Mouse (Mus musculus): ENCODE results near the gene Ccdc170. TPM values are rescaled to one million over a fixed set of nuclear protein-coding genes. Genes with fewer than 3 reads are reported as not detected.
"Not testable (repeated sequence)": the region's sequence is repeated elsewhere in the genome, so short reads cannot be mapped to it uniquely, and the experiment has no call there.

The Ccdc170 gene
- 0.10 and 0.15 TPM in 2 replicates for polyA plus RNA-seq (2016; fragmentation: Nextera tagmentation; extraction: Ambion mirVana)

DNA sequence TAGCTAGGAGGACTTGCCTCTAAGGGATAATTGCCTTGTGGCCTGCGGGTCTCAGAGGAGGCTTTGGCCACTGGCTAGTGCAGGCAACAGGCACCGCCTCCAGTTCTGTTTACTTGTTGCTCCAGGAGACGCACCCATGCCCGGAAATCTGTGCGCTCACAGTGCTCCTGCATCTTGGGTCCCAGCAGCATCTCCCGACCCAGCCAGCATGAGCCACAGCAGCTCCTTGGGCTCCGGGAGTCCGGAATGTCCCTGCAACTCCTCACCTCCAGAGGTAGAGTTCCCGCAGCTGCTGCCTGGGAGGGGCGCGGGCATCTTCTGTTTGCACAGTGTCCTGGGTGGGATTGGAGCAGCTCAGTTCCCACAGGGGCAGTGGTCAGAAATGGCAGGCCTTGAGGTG is at the start of gene Ccdc170:
TSS of gene Ccdc170 (plus strand) at position 148 of the 400 bp plus-strand sequence.
- H3K27me3 ChIP-seq (replicated peaks; ENCODE audit: low read depth, poor library complexity, severe bottlenecking): no peaks in the 10 kb centered on the region
- peaks cover 9% of the 10 kb centered on the region for H3K4me1 ChIP-seq
- WGBS: 37% methylated on average over 11 of the region's 11 CpGs
- no peak within 1 kb of the TSS; the same call in 1 of the 2 replicates for H3K27ac ChIP-seq (replicated peaks)
- H3K9me3 ChIP-seq: no peaks in the 10 kb centered on the region
- H3K36me3 ChIP-seq (replicated peaks): no peaks in the 10 kb centered on the region
- H3K4me3 ChIP-seq: peak within 1 kb of the TSS; percentile 27
- DNase-seq (ENCODE audit: low spot score): no peak

DNA sequence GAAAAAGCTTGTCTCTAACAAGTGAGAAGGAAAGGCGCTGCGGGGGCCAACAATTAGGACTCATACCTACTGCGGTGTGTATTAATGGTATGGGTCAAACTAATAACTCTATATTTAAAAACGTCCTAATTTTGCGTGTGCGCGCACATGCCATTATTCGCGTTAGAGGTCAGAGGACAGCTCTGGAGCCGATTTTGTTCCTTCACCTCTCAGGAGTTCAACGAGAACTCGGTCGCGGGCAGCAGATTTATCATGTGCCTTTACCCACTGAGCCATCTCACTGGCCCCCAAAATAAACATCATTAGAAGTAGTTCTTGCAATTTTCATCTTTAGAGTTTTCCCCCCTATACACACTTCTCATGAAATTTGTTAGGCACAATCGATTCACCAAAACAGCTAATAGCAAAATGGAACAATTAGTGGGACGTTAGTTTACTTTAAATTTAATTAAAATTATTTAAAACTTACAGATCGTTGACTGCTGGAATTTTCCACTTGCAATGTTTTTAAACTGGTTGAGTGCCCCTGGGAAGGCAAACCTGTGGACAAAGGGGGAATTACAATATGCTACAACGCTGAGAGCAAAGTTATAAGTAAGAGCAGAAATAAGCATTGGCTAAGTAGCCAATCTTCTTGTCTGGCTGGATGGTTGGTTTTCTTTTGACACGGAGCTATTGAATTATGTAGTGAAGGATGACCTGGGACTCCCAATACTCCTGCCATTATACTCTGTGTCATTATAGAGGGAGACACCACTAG is 49.1 kb upstream of the Ccdc170 start:
- H3K9me3 ChIP-seq: no peaks in the 10 kb centered on the region
- H3K4me3 ChIP-seq: peak overlapping the region; percentile 79
- peaks cover 45% of the 10 kb centered on the region for H3K36me3 ChIP-seq (replicated peaks)
- H3K27me3 ChIP-seq (replicated peaks; ENCODE audit: low read depth, poor library complexity, severe bottlenecking): no peaks in the 10 kb centered on the region
- H3K27ac ChIP-seq (replicated peaks): peak overlapping the region; percentile 84
- no peak for DNase-seq (ENCODE audit: low spot score)
- 12% methylated on average over 19 of the region's 19 CpGs for WGBS
- peaks cover 18% of the 10 kb centered on the region for H3K4me1 ChIP-seq

GRCm38 (mm10) chr10:4433871-4434270 is 48.4 kb upstream of the Ccdc170 start:
- H3K4me1 ChIP-seq: peaks cover 18% of the 10 kb centered on the region
- not testable (repeated sequence) for DNase-seq (ENCODE audit: low spot score); H3K9me3 ChIP-seq; H3K27me3 ChIP-seq (replicated peaks; ENCODE audit: low read depth, poor library complexity, severe bottlenecking); H3K27ac ChIP-seq (replicated peaks)
- 94% methylated on average over 2 of the region's 2 CpGs for WGBS
- H3K4me3 ChIP-seq: peak overlapping the region; percentile 79; the same call in 1 of the 2 replicates
- peaks cover 46% of the 10 kb centered on the region for H3K36me3 ChIP-seq (replicated peaks)

- Histone ChIP-seq H3K36me3 (replicated peaks) (peaks cover 55% of the 10 kb centered on the region), H3K9me3 (no peaks in the 10 kb centered on the region), H3K27ac (replicated peaks) (no peak overlapping the region), H3K4me3 (no peak overlapping the region), H3K4me1 (peaks cover 18% of the 10 kb centered on the region), H3K27me3 (replicated peaks; ENCODE audit: low read depth, poor library complexity, severe bottlenecking) (no peaks in the 10 kb centered on the region)
- DNase-seq (ENCODE audit: low spot score): no peak
- 89% methylated on average over 3 of the region's 3 CpGs for WGBS
Measured at GRCm38 (mm10) chr10:4435416-4435815, 46.9 kb upstream of the Ccdc170 start.

- no peaks in the 10 kb centered on the region for H3K4me1 ChIP-seq
- peaks cover 41% of the 10 kb centered on the region for H3K36me3 ChIP-seq (replicated peaks)
- no peak for DNase-seq (ENCODE audit: low spot score)
- H3K27ac ChIP-seq (replicated peaks): no peak overlapping the region
- H3K27me3 ChIP-seq (replicated peaks; ENCODE audit: low read depth, poor library complexity, severe bottlenecking): no peaks in the 10 kb centered on the region
- WGBS: 84% methylated on average over 4 of the region's 4 CpGs
- no peak overlapping the region for H3K4me3 ChIP-seq
- H3K9me3 ChIP-seq: no peaks in the 10 kb centered on the region
Measured at GRCm38 (mm10) chr10:4456409-4456808, 25.9 kb upstream of the Ccdc170 start.

- no peak overlapping the region for H3K4me3 ChIP-seq
- H3K4me1 ChIP-seq: peaks cover 10% of the 10 kb centered on the region
- H3K27me3 ChIP-seq (replicated peaks; ENCODE audit: low read depth, poor library complexity, severe bottlenecking): no peaks in the 10 kb centered on the region
- peaks cover 6% of the 10 kb centered on the region for H3K36me3 ChIP-seq (replicated peaks)
- no peaks in the 10 kb centered on the region for H3K9me3 ChIP-seq
- DNase-seq (ENCODE audit: low spot score): no peak
- H3K27ac ChIP-seq (replicated peaks): no peak overlapping the region
- WGBS: 92% methylated on average over 2 of the region's 2 CpGs
Measured at GRCm38 (mm10) chr10:4460201-4460600, 22.1 kb upstream of the Ccdc170 start.

GRCm38 (mm10) chr10:4465799-4466198 is 16.5 kb upstream of the Ccdc170 start:
- 79% methylated on average over 7 of the region's 7 CpGs for WGBS
- no peaks in the 10 kb centered on the region for H3K27me3 ChIP-seq (replicated peaks; ENCODE audit: low read depth, poor library complexity, severe bottlenecking)
- no peaks in the 10 kb centered on the region for H3K9me3 ChIP-seq
- no peak for DNase-seq (ENCODE audit: low spot score)
- no peaks in the 10 kb centered on the region for H3K36me3 ChIP-seq (replicated peaks)
- no peak overlapping the region for H3K4me3 ChIP-seq
- peaks cover 10% of the 10 kb centered on the region for H3K4me1 ChIP-seq
- no peak overlapping the region for H3K27ac ChIP-seq (replicated peaks)

GRCm38 (mm10) chr10:4469406-4469805 is 12.9 kb upstream of the Ccdc170 start:
- WGBS: 82% methylated on average over 3 of the region's 3 CpGs
- no peak overlapping the region for H3K4me3 ChIP-seq
- no peak for DNase-seq (ENCODE audit: low spot score)
- no peaks in the 10 kb centered on the region for H3K36me3 ChIP-seq (replicated peaks)
- no peak overlapping the region for H3K27ac ChIP-seq (replicated peaks)
- no peaks in the 10 kb centered on the region for H3K9me3 ChIP-seq
- peaks cover 8% of the 10 kb centered on the region for H3K4me1 ChIP-seq
- H3K27me3 ChIP-seq (replicated peaks; ENCODE audit: low read depth, poor library complexity, severe bottlenecking): no peaks in the 10 kb centered on the region

DNA sequence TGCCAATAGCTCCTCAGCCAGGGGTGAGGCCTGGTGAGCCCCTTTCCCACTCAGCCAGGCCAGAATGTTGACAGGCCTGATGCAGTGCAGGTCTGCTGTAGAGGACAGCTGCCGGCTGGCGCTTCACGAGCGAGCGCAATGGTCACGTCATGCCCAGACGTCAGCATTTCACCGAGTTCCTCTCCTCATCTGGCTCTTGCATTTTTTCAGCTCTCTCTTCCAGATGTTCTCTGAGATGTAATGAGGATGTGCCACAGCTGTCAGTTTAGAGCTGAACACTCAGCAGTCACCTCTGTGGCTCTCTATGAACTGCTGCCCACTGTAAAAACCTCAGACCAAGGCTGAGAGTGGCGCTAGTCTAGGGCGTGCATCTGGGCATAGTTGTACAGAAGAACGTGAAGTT is 8.7 kb upstream of the Ccdc170 start:
- no peak for DNase-seq (ENCODE audit: low spot score)
- no peak overlapping the region for H3K4me3 ChIP-seq
- H3K27ac ChIP-seq (replicated peaks): no peak overlapping the region
- H3K9me3 ChIP-seq: no peaks in the 10 kb centered on the region
- 93% methylated on average over 11 of the region's 11 CpGs for WGBS
- no peaks in the 10 kb centered on the region for H3K27me3 ChIP-seq (replicated peaks; ENCODE audit: low read depth, poor library complexity, severe bottlenecking)
- H3K36me3 ChIP-seq (replicated peaks): no peaks in the 10 kb centered on the region
- no peaks in the 10 kb centered on the region for H3K4me1 ChIP-seq

GRCm38 (mm10) chr10:4475431-4475830 is 6.9 kb upstream of the Ccdc170 start:
- Histone ChIP-seq H3K9me3 (no peaks in the 10 kb centered on the region), H3K4me3 (no peak overlapping the region), H3K4me1 (no peaks in the 10 kb centered on the region), H3K36me3 (replicated peaks) (no peaks in the 10 kb centered on the region), H3K27me3 (replicated peaks; ENCODE audit: low read depth, poor library complexity, severe bottlenecking) (no peaks in the 10 kb centered on the region), H3K27ac (replicated peaks) (no peak overlapping the region)
- no peak for DNase-seq (ENCODE audit: low spot score)
- 92% methylated on average over 3 of the region's 3 CpGs for WGBS

DNA sequence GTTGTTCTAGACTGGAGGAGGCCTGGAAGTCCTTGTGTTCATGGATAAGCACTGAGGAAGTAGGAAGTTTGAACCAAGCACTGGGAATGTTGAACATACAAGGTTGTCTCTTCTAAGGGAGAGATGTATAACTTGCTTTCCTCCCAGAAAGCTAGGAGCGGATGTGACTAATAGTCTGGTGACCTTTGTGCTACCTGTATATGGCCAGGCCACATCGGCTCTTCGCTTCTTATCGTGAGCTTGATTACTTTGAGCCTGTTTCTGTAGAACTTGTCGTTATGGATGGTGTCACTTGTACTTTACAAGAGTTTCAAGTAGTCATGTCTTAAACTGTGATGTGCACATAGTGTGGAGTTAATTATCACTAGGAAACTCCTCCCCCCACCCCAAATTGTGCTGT is 5.7 kb upstream of the Ccdc170 start:
- Histone ChIP-seq H3K27ac (replicated peaks) (no peak overlapping the region), H3K4me3 (no peak overlapping the region), H3K4me1 (no peaks in the 10 kb centered on the region), H3K27me3 (replicated peaks; ENCODE audit: low read depth, poor library complexity, severe bottlenecking) (no peaks in the 10 kb centered on the region), H3K9me3 (no peaks in the 10 kb centered on the region), H3K36me3 (replicated peaks) (no peaks in the 10 kb centered on the region)
- WGBS: 91% methylated on average over 5 of the region's 5 CpGs
- no peak for DNase-seq (ENCODE audit: low spot score)

DNA sequence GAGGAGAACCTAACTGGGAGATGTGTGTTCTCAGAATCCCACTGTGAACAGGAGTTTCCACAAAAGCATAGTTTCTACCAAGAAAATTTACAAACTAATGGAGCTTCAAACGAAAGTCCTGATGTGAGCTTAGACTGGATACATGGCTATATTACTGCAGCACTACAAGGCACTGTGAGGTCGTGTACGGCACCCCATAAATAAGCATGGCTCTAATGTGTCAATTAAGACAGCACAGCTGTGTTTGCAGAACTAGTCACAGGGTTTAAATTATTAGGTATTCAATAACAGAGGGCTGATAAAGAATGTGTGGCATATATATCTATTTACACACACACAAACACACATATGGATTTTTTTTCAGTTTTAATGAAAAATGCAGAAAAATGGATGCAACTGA is 1.4 kb upstream of the Ccdc170 start:
- H3K4me3 ChIP-seq: no peak overlapping the region
- H3K9me3 ChIP-seq: no peaks in the 10 kb centered on the region
- DNase-seq (ENCODE audit: low spot score): no peak
- no peak overlapping the region for H3K27ac ChIP-seq (replicated peaks)
- no peaks in the 10 kb centered on the region for H3K27me3 ChIP-seq (replicated peaks; ENCODE audit: low read depth, poor library complexity, severe bottlenecking)
- peaks cover 9% of the 10 kb centered on the region for H3K4me1 ChIP-seq
- H3K36me3 ChIP-seq (replicated peaks): no peaks in the 10 kb centered on the region
- WGBS: 85% methylated on average over 3 of the region's 3 CpGs

DNA sequence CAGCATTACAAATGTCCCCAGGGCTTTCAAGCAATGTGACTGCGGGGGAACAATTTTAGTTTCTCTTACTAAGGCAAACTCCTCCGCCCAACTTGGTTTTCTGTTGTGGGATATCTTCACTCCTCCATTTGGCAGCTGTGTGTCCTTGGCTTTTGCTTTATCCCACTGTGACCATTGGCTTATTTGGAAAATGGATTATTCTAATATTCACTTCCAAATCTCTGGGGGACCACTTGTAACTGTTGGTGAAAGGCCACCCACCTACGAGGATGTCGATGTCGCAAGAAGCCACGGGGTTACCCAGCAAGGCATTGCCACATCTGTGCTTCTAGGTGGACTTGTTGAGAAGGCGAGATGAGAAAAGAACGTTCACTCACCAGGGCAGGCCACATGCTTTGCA is 607 bp upstream of the Ccdc170 start:
- Histone ChIP-seq H3K27me3 (replicated peaks; ENCODE audit: low read depth, poor library complexity, severe bottlenecking) (no peaks in the 10 kb centered on the region), H3K4me1 (peaks cover 9% of the 10 kb centered on the region), H3K4me3 (no peak overlapping the region), H3K36me3 (replicated peaks) (no peaks in the 10 kb centered on the region), H3K27ac (replicated peaks) (no peak overlapping the region), H3K9me3 (no peaks in the 10 kb centered on the region)
- no peak for DNase-seq (ENCODE audit: low spot score)
- WGBS: 84% methylated on average over 8 of the region's 8 CpGs
